Mouse (Mus musculus) embryonic facial prominence, embryonic 14.5 days (tissue): ENCODE measurements at regions not wholly inside any gene's neighbourhood (a gene's known extent, or its start where the extent isn't known, plus 50 kb on each side); places are given as distances from the start of the nearest gene placed in this dataset.
A peak's percentile ranks its signal among the peaks of the same experiment; 100 is the strongest.

Experiments used
- ATAC-seq: fragments of 200-750 bp; cut with Nextera tagmentation; 2 replicates; pipeline ENCODE4 v1.8.0; 2017; ENCODE audit warnings: low read depth, moderate number of reproducible peaks, moderate TSS enrichment
- DNase-seq: peaks from one replicate; pipeline ENCODE4 v3.0.0-alpha.2; 2015; ENCODE audit warnings: low spot score
- H3K27ac ChIP-seq: fragments of 300-500 bp; sonication (generic); replicated peaks from 2 replicates; pipeline ENCODE4 v1.5.1; 2014; ENCODE audit warnings: low read depth, mild to moderate bottlenecking, low read length, moderate library complexity
- H3K27me3 ChIP-seq: fragments of 300-500 bp; sonication (generic); replicated peaks from 2 replicates; pipeline ENCODE4 v1.6.1; 2014; ENCODE audit warnings: low read length; ENCODE audit not compliant: control insufficient read depth, insufficient read depth
- H3K36me3 ChIP-seq: fragments of 300-500 bp; sonication (generic); 2 replicates; pipeline ENCODE4 v1.6.1; 2014; ENCODE audit warnings: low read length, mixed read lengths; ENCODE audit not compliant: control insufficient read depth, insufficient read depth
- H3K4me1 ChIP-seq: fragments of 300-500 bp; sonication (generic); 2 replicates; pipeline ENCODE4 v1.6.1; 2014; ENCODE audit warnings: antibody characterized with exemption, low read length; ENCODE audit not compliant: control insufficient read depth, insufficient read depth
- H3K4me2 ChIP-seq: fragments of 300-500 bp; sonication (generic); 2 replicates; pipeline ENCODE4 v1.6.1; 2014; ENCODE audit warnings: low read depth, mild to moderate bottlenecking, low read length, moderate library complexity, mixed read lengths
- H3K4me3 ChIP-seq: fragments of 300-500 bp; sonication (generic); 2 replicates; pipeline ENCODE4 v1.5.1; 2014; ENCODE audit warnings: low read depth, mild to moderate bottlenecking, low read length
- H3K9ac ChIP-seq: fragments of 300-500 bp; sonication (generic); 2 replicates; pipeline ENCODE4 v1.6.1; 2014; ENCODE audit warnings: low read depth, mild to moderate bottlenecking, low read length, moderate library complexity, mixed read lengths
- H3K9me3 ChIP-seq: fragments of 300-500 bp; sonication (generic); 2 replicates; pipeline ENCODE4 v1.6.1; 2016; ENCODE audit warnings: low read length; ENCODE audit not compliant: control insufficient read depth
- WGBS: fragments of 180-500 bp; shearing (Covaris S2); extraction: QIAGEN DNeasy Blood & Tissue Kit; methylation state at CpG from one replicate; pipeline ENCODE4 v1.1.7; 2014; 5-methylcytosine and 5-hydroxymethylcytosine counted together

DNA sequence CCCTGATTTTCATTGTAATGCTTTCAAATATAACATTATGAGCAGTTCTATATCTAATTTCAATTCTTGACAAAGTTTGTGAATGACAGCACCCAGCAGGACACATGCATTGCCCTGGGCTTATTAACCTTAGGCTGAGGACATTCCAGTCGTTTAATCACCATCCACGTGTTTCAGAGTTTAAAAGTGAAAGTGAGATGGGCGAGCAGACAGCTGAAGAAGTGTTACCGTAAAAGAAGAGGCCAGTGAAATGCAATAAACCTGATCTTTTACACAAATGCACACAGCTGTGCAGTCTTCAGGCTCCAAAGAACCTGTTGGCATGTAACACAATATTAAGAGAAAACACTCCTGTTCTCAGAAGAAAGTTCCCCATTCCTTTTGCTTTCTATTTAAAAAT lies 89.5 kb upstream of the Sema3d start:
- peak overlapping the region; percentile 33 for H3K4me2 ChIP-seq
- H3K9me3 ChIP-seq: no peaks in the 10 kb centered on the region
- 29% methylated on average over 4 of the region's 4 CpGs for WGBS
- H3K27ac ChIP-seq: no peak overlapping the region
- H3K9ac ChIP-seq: no peak overlapping the region
- no peak for ATAC-seq
- no peak overlapping the region for H3K4me3 ChIP-seq
- no peaks in the 10 kb centered on the region for H3K36me3 ChIP-seq
- no peaks in the 10 kb centered on the region for H3K27me3 ChIP-seq
- DNase-seq: peak; percentile 30
- H3K4me1 ChIP-seq: no peaks in the 10 kb centered on the region

GRCm38 (mm10) chr5:12297331-12297730 lies 85.9 kb upstream of the Sema3d start:
- Histone ChIP-seq H3K9ac (no peak overlapping the region), H3K27me3 (no peaks in the 10 kb centered on the region)
- ATAC-seq: no peak

GRCm38 (mm10) chr5:12301833-12302808 lies 81.1 kb upstream of the Sema3d start:
- H3K9ac ChIP-seq: no peak overlapping the region
- no peak for ATAC-seq
- 50% methylated on average over 4 of the region's 4 CpGs for WGBS
- H3K27me3 ChIP-seq: no peaks in the 10 kb centered on the region
- H3K27ac ChIP-seq: no peak overlapping the region
- H3K4me1 ChIP-seq: no peaks in the 10 kb centered on the region
- no peak overlapping the region for H3K4me2 ChIP-seq
- DNase-seq: no peak
- no peaks in the 10 kb centered on the region for H3K36me3 ChIP-seq
- H3K4me3 ChIP-seq: no peak overlapping the region
- H3K9me3 ChIP-seq: no peaks in the 10 kb centered on the region

More at GRCm38 (mm10) chr5:12297331-12297730, 85.9 kb upstream of the Sema3d start:
- H3K4me2 ChIP-seq: no peak overlapping the region
- no peaks in the 10 kb centered on the region for H3K9me3 ChIP-seq
- H3K4me3 ChIP-seq: no peak overlapping the region
- H3K27ac ChIP-seq: no peak overlapping the region
- no peaks in the 10 kb centered on the region for H3K36me3 ChIP-seq
- 60% methylated on average over 2 of the region's 2 CpGs for WGBS
- H3K4me1 ChIP-seq: no peaks in the 10 kb centered on the region
- DNase-seq: peak; percentile 17

DNA sequence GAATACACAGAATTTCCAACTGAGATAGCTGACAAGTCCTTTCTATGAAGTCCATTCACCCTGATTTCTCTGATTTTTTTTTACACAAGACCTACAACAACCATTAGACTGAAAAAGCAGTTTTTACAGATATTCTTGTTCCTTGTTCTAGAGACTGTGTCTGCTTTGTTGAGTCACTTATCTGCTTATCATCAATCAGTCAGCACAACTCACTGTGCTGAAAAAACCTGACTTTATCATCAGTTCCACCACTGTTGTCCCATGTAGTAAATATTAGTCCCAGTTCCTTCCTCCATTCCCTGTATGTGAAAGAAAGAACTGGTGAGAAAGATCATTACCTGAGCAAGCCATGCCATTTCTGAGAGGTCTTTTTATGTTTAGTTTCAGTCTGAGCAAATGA lies 73.8 kb upstream of the Sema3d start:
- no peaks in the 10 kb centered on the region for H3K36me3 ChIP-seq

DNA sequence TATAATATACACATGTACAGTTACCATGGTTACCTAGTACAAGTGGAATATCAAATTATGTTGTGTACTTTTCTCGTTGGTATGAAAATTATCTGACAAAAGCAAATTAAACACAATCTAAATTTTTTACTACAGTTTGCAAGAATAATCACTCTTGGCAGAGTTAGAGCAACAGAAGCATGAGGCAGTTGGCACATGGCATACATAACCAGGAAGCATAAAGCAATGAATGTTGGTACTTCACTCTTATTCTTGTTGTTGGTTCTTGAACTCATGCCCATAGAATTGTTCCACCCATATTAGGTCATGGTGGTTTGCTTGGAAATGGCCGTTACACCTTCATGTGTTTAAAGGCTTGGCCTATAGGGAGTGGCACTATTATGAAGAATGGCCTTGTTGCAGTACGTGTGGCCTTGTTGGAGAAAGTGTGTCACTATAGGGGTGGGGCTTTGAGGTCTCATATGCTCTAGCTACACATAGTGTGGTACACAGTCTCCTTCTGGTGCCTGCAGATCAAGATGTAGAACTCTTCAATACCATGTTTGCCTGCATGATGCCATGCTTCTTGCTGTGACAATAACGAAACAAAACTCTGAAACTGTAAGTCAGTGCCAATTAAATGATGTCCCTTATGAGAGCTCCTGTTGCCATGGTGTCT lies 50.4 kb upstream of the Sema3d start:
- no peak overlapping the region for H3K4me2 ChIP-seq
- H3K27me3 ChIP-seq: no peaks in the 10 kb centered on the region
- ATAC-seq: no peak
- H3K4me1 ChIP-seq: no peaks in the 10 kb centered on the region
- H3K4me3 ChIP-seq: no peak overlapping the region
- H3K27ac ChIP-seq: no peak overlapping the region
- no peak for DNase-seq
- H3K36me3 ChIP-seq: no peaks in the 10 kb centered on the region
- 76% methylated on average over 4 of the region's 4 CpGs for WGBS
- no peaks in the 10 kb centered on the region for H3K9me3 ChIP-seq
- H3K9ac ChIP-seq: no peak overlapping the region

More for the DNA sequence above, 73.8 kb upstream of the Sema3d start:
- DNase-seq: no peak
- Histone ChIP-seq H3K4me3 (no peak overlapping the region), H3K27ac (no peak overlapping the region), H3K4me1 (no peaks in the 10 kb centered on the region), H3K4me2 (no peak overlapping the region), H3K27me3 (no peaks in the 10 kb centered on the region), H3K9me3 (no peaks in the 10 kb centered on the region), H3K9ac (no peak overlapping the region)
- ATAC-seq: no peak
